Mouse (Mus musculus) cerebellum, adult 2 months (tissue): ENCODE data around the gene Pm20d1.

ENCODE experiments used
- CTCF ChIP-seq: fragments of 200-500 bp; IDR thresholded peaks from 2 replicates; pipeline ENCODE4 v1.5.1; 2011; ENCODE audit warnings: low read depth, mild to moderate bottlenecking, control low read depth, low read length, moderate library complexity, borderline replicate concordance; ENCODE audit not compliant: insufficient read depth
- POLR2A ChIP-seq: fragments of 200-500 bp; IDR thresholded peaks from 2 replicates; pipeline ENCODE4 v1.6.1; 2011; ENCODE audit warnings: low read length, control low read depth, borderline replicate concordance; ENCODE audit not compliant: insufficient read depth

DNA sequence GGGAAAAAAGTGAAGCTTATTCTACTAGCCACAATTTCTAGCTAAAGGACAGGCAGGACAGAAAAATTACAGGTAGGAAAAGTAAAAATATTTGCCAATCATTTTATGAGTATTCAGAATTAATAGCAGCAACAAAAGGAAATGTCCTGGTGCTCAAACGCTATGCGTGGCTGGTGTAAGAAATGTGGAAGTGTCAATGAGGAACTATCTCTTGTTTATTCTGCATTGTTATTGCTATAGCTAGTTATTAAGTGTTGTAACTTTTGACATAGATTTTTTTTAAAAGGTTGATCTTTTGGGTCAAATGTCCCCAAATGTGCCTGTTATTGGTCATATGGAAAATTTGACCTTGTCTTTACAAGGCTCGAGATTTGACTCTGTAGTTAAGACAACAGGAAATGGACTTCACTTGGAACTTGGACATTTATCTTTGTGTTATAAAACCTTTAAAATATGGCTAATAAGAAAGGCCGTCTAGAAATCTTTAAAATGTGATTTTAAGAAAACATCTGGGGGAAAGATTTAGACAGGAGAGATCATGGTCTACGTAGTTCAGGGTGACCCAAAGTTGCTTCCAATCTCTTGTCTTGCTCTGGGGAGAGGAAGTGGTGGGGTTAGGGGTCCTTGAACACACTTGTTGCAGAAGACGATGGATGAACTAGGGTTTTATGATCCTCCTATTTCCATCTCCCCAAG is 69.3 kb downstream of the Pm20d1 start:
- TF ChIP-seq CTCF (no peak), POLR2A (no peak)
